Mouse (Mus musculus) lung, postnatal 10 days (tissue): ENCODE measurements around the gene Rpl18.

Source experiments
- DNase-seq: peaks from one replicate; pipeline ENCODE4 v3.0.0; 2021

Rpl18 gene

GRCm38 (mm10) chr7:45741308-45741707 is 26.1 kb downstream of the Rpl18 start:
- no peak for DNase-seq

GRCm38 (mm10) chr7:45741777-45742176 is 26.5 kb downstream of the Rpl18 start:
- no peak for DNase-seq

GRCm38 (mm10) chr7:45742338-45742737 is 27.1 kb downstream of the Rpl18 start:
- DNase-seq: no peak

GRCm38 (mm10) chr7:45744387-45744786 is 29.1 kb downstream of the Rpl18 start:
- peak; percentile 91 for DNase-seq

GRCm38 (mm10) chr7:45746518-45746917 is 31.3 kb downstream of the Rpl18 start:
- DNase-seq: no peak

- no peak for DNase-seq
Measured at GRCm38 (mm10) chr7:45747450-45747849, 32.2 kb downstream of the Rpl18 start.

- no peak for DNase-seq
Measured at GRCm38 (mm10) chr7:45748110-45748509, 32.9 kb downstream of the Rpl18 start.

GRCm38 (mm10) chr7:45749401-45749800 is 34.1 kb downstream of the Rpl18 start:
- DNase-seq: no peak

- DNase-seq: no peak
Measured at GRCm38 (mm10) chr7:45750162-45750561, 34.9 kb downstream of the Rpl18 start.

GRCm38 (mm10) chr7:45755703-45756102 is 40.4 kb downstream of the Rpl18 start:
- DNase-seq: no peak

GRCm38 (mm10) chr7:45759400-45759799 is 44.1 kb downstream of the Rpl18 start:
- peak; percentile 56 for DNase-seq

- no peak for DNase-seq
Measured at GRCm38 (mm10) chr7:45760151-45760550, 44.9 kb downstream of the Rpl18 start.

- no peak for DNase-seq
Measured at GRCm38 (mm10) chr7:45765995-45766394, 50.7 kb downstream of the Rpl18 start.

- no peak for DNase-seq
Measured at GRCm38 (mm10) chr7:45766764-45767163, 51.5 kb downstream of the Rpl18 start.

- DNase-seq: no peak
Measured at GRCm38 (mm10) chr7:45767500-45767899, 52.2 kb downstream of the Rpl18 start.
